Mouse (Mus musculus): ENCODE measurements at regions not wholly inside any gene's neighbourhood (a gene's known extent, or its start where the extent isn't known, plus 50 kb on each side); places are given as distances from the start of the nearest gene placed in this dataset.

GRCm38 (mm10) chr2:75409806-75410205 lies 249.3 kb upstream of the Hnrnpa3 start:
- TF ChIP-seq CTCF (IDR thresholded peaks at IDR 0.05; ENCODE audit: low read depth, low read length): no peak
- no peak for TF ChIP-seq POLR2A (IDR thresholded peaks at IDR 0.05; ENCODE audit: insufficient read depth, low read length)
- TF ChIP-seq EP300 (IDR thresholded peaks at IDR 0.05; ENCODE audit: insufficient read depth, low read depth, low read length): no peak
